Mouse (Mus musculus) retina, adult 2 months (tissue): ENCODE measurements at regions not wholly inside any gene's neighbourhood (a gene's known extent, or its start where the extent isn't known, plus 50 kb on each side); places are given as distances from the start of the nearest gene placed in this dataset.
"Not testable (repeated sequence)": the region's sequence is repeated elsewhere in the genome, so short reads cannot be mapped to it uniquely, and the experiment has no call there.

Experiments
- DNase-seq: peaks from one replicate; pipeline ENCODE4 v3.0.0-alpha.2; 2012; ENCODE audit warnings: low read depth, low spot score

- DNase-seq: not testable (repeated sequence)
These were observed 656.6 kb downstream of the Dad1 start for GRCm38 (mm10) chr14:53597287-53597686.

GRCm38 (mm10) chr14:53590601-53591000 is 663.3 kb downstream of the Dad1 start:
- not testable (repeated sequence) for DNase-seq

DNA sequence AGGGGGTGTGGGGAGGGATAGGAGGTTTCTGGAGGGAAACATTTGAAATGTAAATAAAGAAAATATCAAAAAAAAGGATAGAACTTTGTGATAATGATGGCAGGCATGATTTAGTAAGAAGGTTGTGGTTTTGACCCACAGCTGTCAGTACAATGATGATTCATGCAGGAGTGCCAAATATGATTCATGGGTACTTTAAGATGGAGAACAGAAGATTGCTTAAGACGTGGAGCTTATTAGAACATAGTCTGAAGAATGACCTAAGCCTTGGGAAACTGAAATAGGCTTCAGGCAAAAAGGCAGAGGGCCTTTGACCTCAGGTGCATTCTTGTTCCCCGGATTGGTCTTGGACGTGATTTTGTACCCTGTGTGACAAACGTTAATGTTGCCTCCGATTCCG is 671.4 kb downstream of the Dad1 start:
- not testable (repeated sequence) for DNase-seq

GRCm38 (mm10) chr14:53581734-53582133 is 672.2 kb downstream of the Dad1 start:
- not testable (repeated sequence) for DNase-seq

DNA sequence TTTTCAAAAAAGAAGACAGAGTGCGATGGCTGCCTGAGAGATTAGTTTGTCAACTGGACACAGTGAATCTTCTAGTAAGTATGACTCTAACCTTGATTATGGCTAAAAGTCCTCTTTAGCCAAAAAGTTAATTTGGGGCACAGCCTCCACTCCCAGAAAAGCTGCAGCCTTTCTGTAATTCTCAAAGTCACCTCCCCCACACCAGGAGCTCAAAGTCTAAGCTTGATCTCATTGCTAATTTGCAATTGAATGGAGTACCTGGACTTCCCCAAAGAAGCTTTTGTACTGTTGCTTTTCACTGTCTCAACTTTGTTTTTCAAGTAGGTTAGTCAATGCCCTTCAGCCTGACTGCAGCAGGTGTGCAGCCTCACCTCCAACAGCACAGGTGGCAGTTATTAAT is 677.0 kb downstream of the Dad1 start:
- not testable (repeated sequence) for DNase-seq

DNA sequence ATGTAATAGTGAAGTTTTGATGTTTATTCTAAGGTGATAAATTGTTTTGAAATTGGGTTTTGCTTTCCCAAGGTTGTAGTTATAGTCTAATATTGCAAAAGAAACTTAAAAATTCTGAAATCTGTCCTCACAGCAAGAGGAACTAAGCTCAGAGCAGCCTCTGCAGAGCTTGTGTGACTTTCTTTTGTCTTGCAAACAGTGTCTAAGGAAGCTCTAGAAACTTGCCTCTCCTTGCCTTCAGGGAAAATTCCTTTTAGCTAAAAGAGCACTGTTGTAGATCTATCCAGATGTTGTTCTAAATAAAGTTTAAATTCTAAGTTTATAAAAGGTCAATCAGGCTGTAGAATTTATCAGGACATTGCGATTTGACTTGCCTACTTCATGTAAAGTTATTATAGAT is 681.2 kb downstream of the Dad1 start:
- DNase-seq: not testable (repeated sequence)

DNA sequence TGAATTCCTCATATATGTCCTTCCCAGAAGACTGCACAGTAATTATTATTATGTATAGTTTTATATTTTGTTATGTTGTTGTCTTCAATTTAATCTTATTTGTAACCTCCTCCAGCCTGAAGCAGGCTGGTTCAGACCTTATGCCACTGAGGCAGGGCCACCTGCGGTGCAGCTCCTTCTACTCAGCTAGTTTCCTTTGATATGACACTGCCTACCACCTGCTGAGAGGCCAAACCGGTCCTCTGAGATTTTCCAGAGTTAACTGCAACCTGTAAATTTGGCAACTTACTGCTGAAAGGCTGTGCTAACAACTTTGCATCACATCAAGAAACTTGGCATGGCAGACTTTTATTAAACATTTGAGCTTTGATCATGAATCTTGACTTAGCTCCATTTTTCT is 691.3 kb downstream of the Dad1 start:
- DNase-seq: no peak

DNA sequence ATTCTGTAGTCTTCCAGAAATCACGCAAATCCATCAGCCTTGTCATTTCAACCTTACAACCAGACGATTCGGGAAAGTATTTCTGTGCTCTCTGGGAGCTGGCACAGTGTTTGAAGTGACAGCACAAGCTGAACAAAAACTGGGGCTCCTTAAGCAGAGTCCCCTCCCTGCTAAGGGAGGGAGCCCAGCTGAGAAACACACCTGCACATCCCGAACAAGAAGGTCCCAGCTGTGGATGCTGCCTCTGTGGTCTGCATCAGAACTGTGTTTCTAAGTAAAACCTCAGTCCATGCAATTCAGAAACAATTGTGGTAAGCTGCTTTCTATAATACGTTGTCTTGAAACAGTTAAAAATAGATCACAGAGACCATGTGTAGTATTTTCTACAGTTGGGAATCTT is 693.8 kb downstream of the Dad1 start:
- DNase-seq: not testable (repeated sequence)

GRCm38 (mm10) chr14:53559386-53559920 is 694.5 kb downstream of the Dad1 start:
- not testable (repeated sequence) for DNase-seq

DNA sequence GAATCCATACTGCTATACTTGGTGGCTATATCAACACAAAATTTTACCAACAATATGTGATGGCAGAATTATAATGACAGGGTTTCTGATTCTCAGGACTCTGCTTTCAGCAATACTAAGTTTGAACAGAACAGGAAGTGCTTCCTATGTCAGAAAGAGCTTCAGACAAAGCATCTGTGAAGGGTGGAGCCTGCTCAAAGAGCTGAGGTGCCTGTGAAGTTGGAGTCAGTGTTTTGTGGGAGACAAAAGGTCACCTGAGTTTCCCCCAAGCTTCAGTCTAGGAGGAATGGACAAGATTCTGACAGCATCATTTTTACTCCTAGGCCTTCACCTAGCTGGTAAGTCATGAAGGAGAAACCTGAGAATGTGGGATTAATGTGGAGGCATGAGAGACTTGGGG is 700.1 kb downstream of the Dad1 start:
- DNase-seq: no peak

GRCm38 (mm10) chr14:53547365-53547764 is 706.5 kb downstream of the Dad1 start:
- DNase-seq: not testable (repeated sequence)

- no peak for DNase-seq
These were observed 708.6 kb downstream of the Dad1 start for GRCm38 (mm10) chr14:53545351-53545750.

DNA sequence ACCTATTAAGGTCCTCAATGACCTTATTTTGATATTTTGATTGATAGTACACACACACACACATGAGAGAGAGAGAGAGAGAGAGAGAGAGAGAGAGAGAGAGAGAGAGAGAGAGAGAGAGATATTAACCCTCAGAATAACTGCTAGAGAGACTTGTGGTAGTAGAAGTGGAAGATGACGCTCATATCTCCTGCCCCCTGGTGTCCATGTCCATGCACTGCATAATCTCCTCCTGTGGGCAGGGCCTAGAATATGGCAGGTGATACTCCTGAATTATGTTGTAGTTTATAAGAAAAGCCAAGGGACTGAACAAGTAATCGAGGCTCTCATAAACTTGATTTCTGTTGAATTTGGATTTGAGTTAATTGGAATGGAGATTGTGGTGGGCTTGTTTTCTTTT is 712.3 kb downstream of the Dad1 start:
- DNase-seq: not testable (repeated sequence)

DNA sequence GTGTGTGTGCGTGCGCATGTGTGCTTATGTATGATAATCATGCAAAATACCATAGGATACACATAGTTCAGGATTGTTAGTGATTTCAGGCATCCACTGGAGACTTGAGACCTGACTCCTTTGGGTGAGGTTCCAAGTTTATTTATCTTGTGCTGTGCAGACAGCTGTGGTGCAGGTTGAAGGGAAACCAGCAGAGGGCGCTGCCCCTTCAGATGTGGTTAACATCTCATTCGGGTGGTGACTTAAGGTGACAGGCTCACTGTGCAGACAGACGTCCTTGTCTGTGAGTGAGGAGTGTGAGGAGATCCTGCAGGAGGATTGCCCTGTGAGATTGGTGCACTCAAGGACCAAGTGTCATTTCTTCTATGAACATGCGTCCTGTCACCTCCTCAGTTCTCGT is 716.0 kb downstream of the Dad1 start:
- not testable (repeated sequence) for DNase-seq

GRCm38 (mm10) chr14:53523430-53523829 is 730.5 kb downstream of the Dad1 start:
- not testable (repeated sequence) for DNase-seq

- not testable (repeated sequence) for DNase-seq
These were observed 735.0 kb downstream of the Dad1 start for GRCm38 (mm10) chr14:53518954-53519353.

DNA sequence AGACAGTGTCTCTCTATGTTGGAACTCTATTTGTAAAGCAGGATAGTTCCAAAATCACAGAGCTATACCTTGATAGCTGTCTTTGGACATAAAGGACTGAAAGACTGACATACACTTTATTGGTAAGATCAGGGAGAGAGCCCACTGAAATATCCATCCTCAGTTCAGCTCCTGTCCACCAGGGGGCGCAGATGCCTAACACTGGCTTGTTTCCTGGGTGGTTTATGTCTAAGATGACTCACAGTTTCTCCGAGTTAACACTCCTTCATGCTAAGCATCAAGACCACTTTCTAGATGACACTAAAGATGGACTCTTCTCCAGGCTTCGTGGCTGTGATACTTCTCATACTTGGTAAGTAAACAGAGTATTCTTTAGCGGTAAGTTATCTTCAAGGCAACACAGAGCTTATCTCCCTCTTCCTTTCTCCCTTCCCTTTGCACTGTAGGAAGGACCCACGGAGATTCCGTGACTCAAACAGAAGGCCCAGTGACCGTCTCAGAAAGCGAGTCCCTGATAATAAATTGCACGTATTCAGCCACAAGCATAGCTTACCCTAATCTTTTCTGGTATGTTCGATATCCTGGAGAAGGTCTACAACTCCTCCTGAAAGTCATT is 737.2 kb downstream of the Dad1 start:
- not testable (repeated sequence) for DNase-seq

- DNase-seq: not testable (repeated sequence)
These were observed 748.5 kb downstream of the Dad1 start for GRCm38 (mm10) chr14:53505389-53505788.

DNA sequence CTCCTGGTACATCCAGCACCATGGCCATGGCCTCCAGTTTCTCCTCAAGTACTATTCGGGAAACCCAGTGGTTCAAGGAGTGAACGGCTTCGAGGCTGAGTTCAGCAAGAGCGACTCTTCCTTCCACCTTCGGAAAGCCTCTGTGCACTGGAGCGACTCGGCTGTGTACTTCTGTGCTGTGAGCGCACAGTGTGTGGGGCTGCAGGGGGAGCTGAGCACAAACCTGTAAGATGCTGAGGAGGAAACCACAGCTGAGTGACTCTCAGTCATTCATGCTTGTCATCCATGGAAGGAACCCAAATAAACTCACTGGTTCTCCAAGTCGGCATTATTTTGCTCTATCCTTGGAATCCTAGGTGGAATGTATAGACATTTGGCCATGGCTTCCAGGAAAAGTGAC is 765.5 kb downstream of the Dad1 start:
- not testable (repeated sequence) for DNase-seq

GRCm38 (mm10) chr14:53487611-53488010 is 766.3 kb downstream of the Dad1 start:
- DNase-seq: not testable (repeated sequence)

DNA sequence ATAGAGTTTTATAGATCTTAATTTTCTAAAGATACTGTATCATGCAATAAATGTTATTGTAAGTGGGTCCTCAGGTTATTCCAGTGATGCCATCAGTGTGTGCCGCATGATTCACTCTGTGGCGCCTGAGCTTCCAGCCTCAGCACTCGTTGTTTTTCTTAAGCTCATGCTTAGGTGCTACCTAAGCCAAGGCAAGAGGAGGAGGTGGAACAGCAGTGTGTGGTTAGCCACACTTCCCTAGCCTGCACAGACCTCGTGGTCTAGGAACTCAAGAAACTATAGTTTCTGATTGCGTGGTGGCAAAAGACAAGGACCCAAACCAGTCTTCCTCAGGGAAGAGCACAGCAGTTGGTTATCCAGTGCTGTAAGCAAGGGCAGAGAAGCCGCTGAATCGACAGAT is 779.7 kb downstream of the Dad1 start:
- not testable (repeated sequence) for DNase-seq

- not testable (repeated sequence) for DNase-seq
These were observed 793.1 kb downstream of the Dad1 start for GRCm38 (mm10) chr14:53460790-53461189.

DNA sequence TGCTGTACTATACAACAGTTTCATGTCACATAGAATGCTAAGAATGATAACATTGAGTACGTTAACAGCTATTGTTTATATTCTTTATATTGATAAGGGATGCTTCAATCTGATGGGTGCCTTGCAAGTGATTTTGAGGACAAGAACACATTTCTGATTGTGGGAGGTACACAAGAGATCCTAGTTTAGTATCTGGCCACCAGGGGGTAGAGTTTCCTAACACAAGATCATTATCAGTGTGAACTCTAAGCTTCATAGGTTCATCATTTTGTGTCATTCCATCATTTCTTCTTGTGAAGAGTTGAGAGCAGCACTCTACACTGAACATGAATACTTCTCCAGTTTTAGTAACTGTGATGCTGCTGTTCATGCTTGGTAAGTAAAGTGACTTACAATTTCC is 799.9 kb downstream of the Dad1 start:
- no peak for DNase-seq

- not testable (repeated sequence) for DNase-seq
These were observed 814.3 kb downstream of the Dad1 start for GRCm38 (mm10) chr14:53439643-53440042.
